Mouse (Mus musculus): ENCODE results near the gene Pfkfb4.

DNA sequence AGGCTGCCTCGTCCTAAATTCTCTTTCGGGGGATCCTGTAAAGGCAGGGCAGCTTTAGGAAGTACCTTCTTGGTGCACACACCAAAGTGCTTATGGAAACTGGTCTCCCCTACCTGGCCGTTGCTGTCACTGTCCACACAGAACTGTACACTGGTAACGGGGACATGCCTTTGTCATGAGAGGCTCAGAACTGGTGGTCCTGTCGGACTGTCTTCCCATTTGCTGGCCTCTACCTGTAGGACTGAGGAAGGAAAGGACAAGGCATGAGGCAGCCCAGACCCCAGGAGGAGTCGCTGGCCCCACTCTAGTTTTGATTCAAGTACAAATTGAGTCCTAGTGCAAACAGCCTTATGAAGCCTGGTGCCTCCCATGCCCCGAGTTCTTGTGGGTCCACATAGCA is 39.4 kb downstream of the Pfkfb4 start:
- TF ChIP-seq CTCF (IDR thresholded peaks at IDR 0.05; ENCODE audit: borderline replicate concordance, extremely low read depth, insufficient read depth, insufficient read length) (no peak), POLR2A (IDR thresholded peaks at IDR 0.05; ENCODE audit: borderline replicate concordance, extremely low read depth, insufficient read depth, insufficient read length, poor library complexity, severe bottlenecking) (no peak)

Data from brain, embryonic 14.5 days (tissue).